Mouse (Mus musculus) E14TG2a.4 (cell line): Measurements from ENCODE around the gene Sytl3.

ENCODE experiments used
- H3K27me3 ChIP-seq: 2 replicates; pipeline ENCODE4 v1.6.1; 2014; ENCODE audit warnings: low read length, control low read depth; ENCODE audit not compliant: insufficient read depth
- H3K36me3 ChIP-seq: 2 replicates; pipeline ENCODE4 v1.6.1; 2014; ENCODE audit warnings: low read length, control low read depth; ENCODE audit not compliant: insufficient read depth
- H3K4me1 ChIP-seq: replicated peaks from 2 replicates; pipeline ENCODE4 v1.6.1; 2014; ENCODE audit warnings: low read depth, low read length, control low read depth
- H3K4me3 ChIP-seq: replicated peaks from 2 replicates; pipeline ENCODE4 v1.5.1; 2014; ENCODE audit warnings: mild to moderate bottlenecking, low read length
- H3K9me3 ChIP-seq: 2 replicates; pipeline ENCODE4 v1.6.1; 2014; ENCODE audit warnings: low read length, control low read depth
- CTCF ChIP-seq: conservative IDR thresholded peaks from 2 replicates; pipeline ENCODE4 v1.5.1; 2014; ENCODE audit warnings: low read length
- NANOG ChIP-seq: IDR thresholded peaks from 2 replicates; pipeline ENCODE4 v1.6.1; 2014; ENCODE audit warnings: borderline replicate concordance, low read length, mixed read lengths
- POU5F1 ChIP-seq: IDR thresholded peaks from 2 replicates; pipeline ENCODE4 v1.6.1; 2014; ENCODE audit warnings: low read length, borderline replicate concordance

The Sytl3 gene

DNA sequence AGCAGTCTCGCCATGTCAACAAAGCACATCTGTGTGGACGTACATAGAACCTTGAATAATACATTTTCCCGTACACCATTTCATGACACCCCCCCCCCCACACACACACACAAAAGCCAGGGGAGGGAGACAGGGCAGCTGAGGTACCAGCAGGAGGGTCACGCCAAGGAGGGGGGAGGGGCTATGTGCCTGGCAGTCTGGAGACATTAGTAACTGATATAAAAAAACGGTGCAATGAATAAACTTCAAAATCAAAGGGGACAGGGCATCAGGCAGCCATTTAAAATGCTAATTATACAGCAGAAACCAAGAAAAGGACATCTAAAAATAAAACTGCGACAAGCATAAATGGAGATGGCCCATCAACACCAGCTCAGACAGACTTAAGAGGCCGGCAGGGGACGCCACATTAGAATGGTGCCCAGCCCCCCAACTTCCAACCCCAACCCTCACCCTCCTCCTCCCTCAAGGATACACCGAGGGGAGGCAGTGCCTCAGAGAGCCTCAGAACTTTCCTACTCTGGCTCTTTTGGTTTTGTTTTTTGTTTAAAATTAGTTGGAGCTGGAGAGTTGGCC is 100.9 kb downstream of the Sytl3 start:
- Histone ChIP-seq H3K27me3 (no peaks in the 10 kb centered on the region), H3K4me3 (no peak overlapping the region; the same call in 1 of the 2 replicates), H3K4me1 (peaks cover 73% of the 10 kb centered on the region), H3K9me3 (peaks cover 50% of the 10 kb centered on the region), H3K36me3 (peaks cover 60% of the 10 kb centered on the region)
- TF ChIP-seq POU5F1 (no peak), NANOG (peak; percentile 38; the same call in 1 of the 2 replicates)

DNA sequence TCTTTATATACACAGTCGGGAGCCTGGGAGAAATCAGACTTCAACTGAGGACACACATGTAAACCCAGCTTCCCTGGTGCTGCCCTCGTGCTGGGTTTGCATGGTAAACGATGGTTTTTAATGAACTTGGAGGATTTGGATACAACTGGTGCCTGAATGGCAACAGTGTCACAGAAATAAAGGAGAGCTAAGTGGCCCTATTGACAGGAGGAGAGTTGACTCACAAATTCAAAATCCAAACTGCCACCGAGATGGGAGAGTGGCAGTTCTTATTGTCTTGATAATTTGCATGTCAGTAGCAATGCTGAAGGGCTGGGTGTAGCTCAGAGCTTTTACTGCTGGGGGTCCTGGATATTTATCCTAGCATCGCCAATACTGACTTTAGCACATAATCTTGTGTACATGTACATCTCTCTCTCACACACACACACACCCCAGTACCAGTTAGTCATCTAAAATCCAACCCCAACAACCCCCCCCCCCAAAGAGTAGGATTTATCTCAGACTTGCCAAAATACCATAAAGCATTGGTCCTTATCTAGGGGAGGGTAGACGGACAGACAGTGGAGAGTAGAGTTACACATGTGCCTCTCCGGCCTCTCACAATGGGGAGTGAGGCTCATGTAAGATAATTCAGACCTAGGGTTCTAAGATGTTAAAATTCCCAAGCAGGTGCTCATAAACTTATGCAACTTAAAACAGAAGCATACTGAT is 104.8 kb downstream of the Sytl3 start:
- Histone ChIP-seq H3K9me3 (peaks cover 12% of the 10 kb centered on the region), H3K27me3 (no peaks in the 10 kb centered on the region), H3K4me3 (no peak overlapping the region), H3K36me3 (peaks cover 54% of the 10 kb centered on the region), H3K4me1 (peaks cover 90% of the 10 kb centered on the region)
- TF ChIP-seq POU5F1 (no peak), NANOG (no peak), CTCF (no peak)

DNA sequence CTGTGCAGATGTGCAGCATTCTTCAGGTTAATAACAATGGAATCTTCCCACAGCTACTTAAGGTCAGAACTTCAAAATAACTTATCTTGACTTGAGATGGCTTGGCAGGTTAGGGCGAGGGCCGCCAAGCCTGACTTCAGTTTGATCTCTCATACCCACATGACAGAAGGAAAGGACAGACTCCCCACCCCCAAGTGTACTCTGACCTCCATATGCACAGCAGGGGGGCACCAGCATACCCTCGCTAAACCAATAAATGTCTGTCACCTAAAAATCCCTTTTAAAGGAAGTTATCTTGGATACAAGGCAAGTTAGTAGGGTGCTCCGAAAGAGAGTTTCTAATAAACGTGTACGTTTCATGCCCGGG is 105.3 kb downstream of the Sytl3 start:
- Histone ChIP-seq H3K27me3 (no peaks in the 10 kb centered on the region), H3K9me3 (peaks cover 6% of the 10 kb centered on the region), H3K4me3 (no peak overlapping the region), H3K36me3 (peaks cover 51% of the 10 kb centered on the region), H3K4me1 (peaks cover 90% of the 10 kb centered on the region)
- TF ChIP-seq CTCF (no peak), NANOG (no peak), POU5F1 (no peak)

DNA sequence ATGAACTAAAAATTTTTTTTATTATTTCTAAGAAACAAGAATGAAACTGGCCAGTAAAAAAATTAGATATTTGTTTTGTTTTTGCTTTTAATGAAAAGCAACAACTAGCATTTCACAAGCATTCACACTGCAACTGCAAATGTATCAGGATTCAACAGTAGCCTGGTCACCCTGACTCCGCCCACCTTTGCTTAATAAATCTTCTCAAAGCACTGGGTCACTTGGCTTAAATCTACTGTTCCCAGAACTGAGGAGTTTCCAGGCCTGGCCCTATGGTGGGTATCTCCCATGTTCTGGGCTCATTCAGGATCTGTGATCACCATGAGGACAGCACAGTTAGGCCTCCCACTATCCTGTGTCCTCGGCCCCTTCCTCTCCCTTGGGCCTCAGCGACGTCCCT is 105.8 kb downstream of the Sytl3 start:
- Histone ChIP-seq H3K4me1 (peaks cover 90% of the 10 kb centered on the region), H3K9me3 (peaks cover 1% of the 10 kb centered on the region; the same call in 1 of the 2 replicates), H3K36me3 (peaks cover 51% of the 10 kb centered on the region), H3K27me3 (no peaks in the 10 kb centered on the region), H3K4me3 (peak overlapping the region; percentile 39)
- TF ChIP-seq NANOG = no peak
- TF ChIP-seq POU5F1 = no peak
- TF ChIP-seq CTCF = no peak

DNA sequence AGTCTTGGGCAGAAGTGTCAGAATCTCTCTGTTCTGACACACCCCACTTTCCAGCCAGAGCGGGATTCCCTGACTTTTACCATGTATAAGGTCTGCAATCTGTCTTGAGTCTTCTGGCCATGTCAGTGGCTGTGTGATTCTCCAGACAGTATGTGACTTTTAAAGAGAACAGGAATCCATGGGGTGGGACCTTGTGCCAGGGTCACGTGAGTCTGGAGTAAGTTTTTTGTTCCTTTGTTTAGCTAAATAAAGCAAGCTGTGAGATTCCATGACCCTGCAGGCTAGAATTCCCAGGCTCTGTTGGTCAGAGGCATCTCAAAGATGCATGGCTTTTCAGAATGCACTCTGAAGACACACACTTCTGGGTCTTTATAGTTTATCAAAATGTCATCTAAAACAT is 107.0 kb downstream of the Sytl3 start:
- H3K4me3 ChIP-seq = no peak overlapping the region
- no peaks in the 10 kb centered on the region for H3K27me3 ChIP-seq
- no peaks in the 10 kb centered on the region for H3K9me3 ChIP-seq
- TF ChIP-seq POU5F1 (no peak), NANOG (peak; percentile 13; the same call in 1 of the 2 replicates)
- peaks cover 90% of the 10 kb centered on the region for H3K4me1 ChIP-seq
- H3K36me3 ChIP-seq = peaks cover 57% of the 10 kb centered on the region

DNA sequence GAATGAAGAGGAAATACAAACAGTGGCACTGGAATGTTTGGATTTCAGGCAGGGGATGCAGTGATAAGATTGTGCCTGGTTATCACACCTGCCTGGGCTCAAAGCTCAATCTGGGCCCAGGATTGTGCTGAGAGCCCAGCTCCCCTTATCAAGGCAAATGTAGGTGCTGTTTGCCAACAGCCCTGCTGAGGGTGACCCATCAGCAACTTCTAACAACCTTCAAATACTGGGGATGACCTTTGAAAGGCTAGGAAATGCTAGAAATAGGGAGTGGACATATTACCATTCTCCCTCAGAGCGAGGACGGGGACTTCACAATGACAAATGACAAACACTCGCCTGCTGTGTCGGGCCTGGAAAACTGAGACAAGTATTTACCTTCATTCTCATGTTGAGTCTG is 107.9 kb downstream of the Sytl3 start:
- TF ChIP-seq NANOG = no peak
- no peak for TF ChIP-seq CTCF
- no peak for TF ChIP-seq POU5F1
- Histone ChIP-seq H3K4me1 (peaks cover 97% of the 10 kb centered on the region), H3K36me3 (peaks cover 66% of the 10 kb centered on the region), H3K27me3 (no peaks in the 10 kb centered on the region), H3K4me3 (no peak overlapping the region), H3K9me3 (no peaks in the 10 kb centered on the region)

DNA sequence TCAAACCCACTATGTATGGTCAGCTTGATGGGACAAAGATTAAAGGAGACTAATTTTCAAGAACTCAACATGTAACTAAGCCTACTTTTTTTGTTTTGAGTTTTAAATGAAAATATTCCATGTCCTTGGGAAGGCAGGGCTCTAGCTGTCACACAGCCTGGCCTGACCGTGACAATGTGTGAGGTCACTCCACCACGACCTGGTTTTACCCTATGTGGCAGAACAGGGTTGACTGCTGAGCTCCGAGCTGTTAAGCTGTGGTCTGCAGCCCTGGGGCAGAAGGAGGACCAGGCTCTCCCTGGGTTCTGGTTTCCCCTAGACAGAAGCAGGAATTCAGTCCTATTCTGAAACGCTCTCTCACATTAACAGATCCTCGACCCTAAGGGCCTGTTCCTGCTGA is 108.9 kb downstream of the Sytl3 start:
- Histone ChIP-seq H3K4me1 (peaks cover 97% of the 10 kb centered on the region), H3K36me3 (peaks cover 66% of the 10 kb centered on the region), H3K9me3 (no peaks in the 10 kb centered on the region), H3K27me3 (no peaks in the 10 kb centered on the region), H3K4me3 (no peak overlapping the region)
- TF ChIP-seq NANOG (no peak), POU5F1 (no peak), CTCF (no peak)

DNA sequence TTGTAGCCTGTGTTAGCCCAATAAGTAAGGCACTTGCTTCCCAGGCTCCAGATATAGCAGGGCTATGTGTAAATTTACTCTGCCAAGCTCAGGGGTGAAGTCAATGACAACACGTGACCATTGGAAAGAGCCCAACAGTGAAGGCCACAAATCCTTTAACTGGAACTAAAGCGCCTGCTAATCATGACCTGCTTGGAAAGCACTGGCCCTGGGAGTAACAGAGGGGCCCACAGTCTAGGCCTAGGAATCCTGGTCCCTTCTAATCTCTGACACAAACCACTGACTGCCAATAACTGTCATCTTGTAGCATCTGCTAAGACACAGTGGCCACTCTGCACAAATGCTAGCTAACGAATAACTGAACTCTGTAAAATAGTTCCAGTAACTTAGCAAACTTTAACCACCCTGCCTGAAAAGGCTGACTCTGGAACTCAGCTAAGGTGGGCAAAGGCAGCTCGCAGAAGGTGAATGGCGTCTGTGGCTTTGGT is 109.5 kb downstream of the Sytl3 start:
- Histone ChIP-seq H3K4me1 (peaks cover 97% of the 10 kb centered on the region), H3K4me3 (no peak overlapping the region), H3K9me3 (no peaks in the 10 kb centered on the region), H3K27me3 (no peaks in the 10 kb centered on the region), H3K36me3 (peaks cover 62% of the 10 kb centered on the region)
- TF ChIP-seq CTCF (no peak), POU5F1 (no peak), NANOG (no peak)
